Mouse (Mus musculus) embryonic facial prominence, embryonic 12.5 days (tissue): ENCODE measurements around the gene Prmt2. TPM values are rescaled to one million over a fixed set of nuclear protein-coding genes. Genes with fewer than 3 reads are reported as not detected.

Source experiments
- ATAC-seq: fragments of 200-750 bp; cut with Nextera tagmentation; 2 replicates; pipeline ENCODE4 v1.8.0; 2017; ENCODE audit not compliant: insufficient number of reproducible peaks, insufficient read depth, low FRiP score, low TSS enrichment
- H3K27ac ChIP-seq: fragments of 300-500 bp; sonication (generic); 2 replicates; pipeline ENCODE4 v1.5.1; 2016; ENCODE audit warnings: mild to moderate bottlenecking
- H3K27me3 ChIP-seq: fragments of 300-500 bp; sonication (generic); 2 replicates; pipeline ENCODE4 v1.6.1; 2016; ENCODE audit warnings: mild to moderate bottlenecking, moderate library complexity
- H3K36me3 ChIP-seq: fragments of 300-500 bp; sonication (generic); 2 replicates; pipeline ENCODE4 v1.6.1; 2016; ENCODE audit warnings: mild to moderate bottlenecking
- H3K4me1 ChIP-seq: fragments of 300-500 bp; sonication (generic); 2 replicates; pipeline ENCODE4 v1.6.1; 2016
- H3K4me2 ChIP-seq: fragments of 300-500 bp; sonication (generic); replicated peaks from 2 replicates; pipeline ENCODE4 v1.6.1; 2016; ENCODE audit warnings: mild to moderate bottlenecking, moderate library complexity
- H3K4me3 ChIP-seq: fragments of 300-500 bp; sonication (generic); 2 replicates; pipeline ENCODE4 v1.5.1; 2016; ENCODE audit warnings: mild to moderate bottlenecking
- H3K9ac ChIP-seq: fragments of 300-500 bp; sonication (generic); 2 replicates; pipeline ENCODE4 v1.6.1; 2016; ENCODE audit warnings: mild to moderate bottlenecking, moderate library complexity
- H3K9me3 ChIP-seq: fragments of 300-500 bp; sonication (generic); 2 replicates; pipeline ENCODE4 v1.6.1; 2016; ENCODE audit warnings: mild to moderate bottlenecking, moderate library complexity
- WGBS: fragments of 180-500 bp; shearing (Covaris S2); methylation state at CpG from one replicate; pipeline ENCODE4 v1.1.7; 2016; 5-methylcytosine and 5-hydroxymethylcytosine counted together
- polyA plus RNA-seq: library from polyadenylated mRNA; unstranded; fragments of >200 nt; fragmentation: Nextera tagmentation; extraction: Ambion mirVana; gene quantifications from 2 replicates; pipeline ENCODE4 v1.2.1, GENCODE M21; 2016

The Prmt2 gene
- polyA plus RNA-seq, 1 experiment from 2014 or later: 69.4 TPM

DNA sequence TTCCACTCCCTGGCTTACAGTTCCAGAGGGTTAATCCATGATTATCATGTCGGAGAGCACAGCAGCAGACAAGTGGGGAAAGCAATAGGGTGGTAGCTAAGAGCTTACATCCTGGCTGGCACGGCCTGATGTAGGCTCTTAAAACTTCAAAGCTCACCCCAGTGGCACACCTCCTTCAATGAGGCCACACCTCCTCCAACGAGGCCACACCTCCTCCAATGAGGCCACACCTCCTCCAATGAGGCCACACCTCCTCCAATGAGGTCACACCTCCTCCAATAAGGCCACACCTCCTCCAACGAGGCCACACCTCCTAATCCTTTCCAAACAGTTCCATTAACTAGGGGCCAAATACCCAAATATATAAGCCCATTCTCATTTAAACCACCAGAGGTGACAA is 23.5 kb downstream of the Prmt2 start:
- H3K9me3 ChIP-seq: peaks cover 15% of the 10 kb centered on the region
- no peaks in the 10 kb centered on the region for H3K4me1 ChIP-seq
- H3K27ac ChIP-seq: no peak overlapping the region
- H3K9ac ChIP-seq: no peak overlapping the region
- no peaks in the 10 kb centered on the region for H3K27me3 ChIP-seq
- no peak overlapping the region for H3K4me3 ChIP-seq
- no peak overlapping the region for H3K4me2 ChIP-seq
- peaks cover 75% of the 10 kb centered on the region for H3K36me3 ChIP-seq
- no peak for ATAC-seq
- 88% methylated on average over 4 of the region's 4 CpGs for WGBS

DNA sequence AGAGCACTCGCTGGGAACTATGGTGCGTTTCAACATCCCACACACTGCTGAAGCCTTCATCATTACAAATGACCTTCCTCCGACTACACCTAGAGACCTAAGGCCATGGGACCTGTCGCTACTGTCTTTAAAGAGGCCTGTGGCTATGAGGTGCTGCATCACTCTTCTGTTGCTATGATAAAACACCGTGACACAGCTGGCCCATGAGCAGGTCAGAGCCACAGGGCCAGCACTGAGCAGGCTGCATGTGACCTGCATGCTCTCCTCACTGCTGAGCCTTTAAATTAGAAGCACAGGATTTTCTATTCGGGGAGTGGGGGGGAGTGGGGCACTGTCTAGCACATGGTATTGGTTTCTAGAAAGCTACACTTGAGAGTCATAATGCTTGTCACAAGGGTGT is 25.5 kb downstream of the Prmt2 start:
- no peaks in the 10 kb centered on the region for H3K4me1 ChIP-seq
- no peak overlapping the region for H3K9ac ChIP-seq
- H3K27ac ChIP-seq: no peak overlapping the region
- no peak overlapping the region for H3K4me3 ChIP-seq
- H3K4me2 ChIP-seq: no peak overlapping the region
- WGBS: 90% methylated on average over 6 of the region's 6 CpGs
- H3K36me3 ChIP-seq: peaks cover 74% of the 10 kb centered on the region
- no peaks in the 10 kb centered on the region for H3K27me3 ChIP-seq
- H3K9me3 ChIP-seq: peaks cover 15% of the 10 kb centered on the region
- no peak for ATAC-seq

DNA sequence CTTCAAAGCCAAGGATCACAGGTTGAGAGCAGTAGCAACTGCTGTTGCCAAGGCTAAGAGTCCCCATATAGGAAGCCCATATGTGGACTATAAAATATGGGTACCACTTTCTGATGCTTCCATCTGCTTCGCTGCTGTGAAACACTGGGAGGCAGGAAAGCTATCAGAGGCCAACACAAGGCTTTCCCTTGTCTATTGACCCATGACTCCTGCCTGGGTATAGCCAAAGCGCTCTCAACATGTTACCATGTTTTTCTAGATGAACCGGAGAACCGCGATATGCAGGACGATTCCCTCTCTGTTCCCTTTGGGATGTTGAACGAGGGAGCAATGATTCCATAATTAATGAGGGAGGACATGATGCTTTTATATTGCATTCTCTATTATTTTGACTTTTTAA is 26.9 kb downstream of the Prmt2 start:
- no peak for ATAC-seq
- no peak overlapping the region for H3K27ac ChIP-seq
- H3K27me3 ChIP-seq: no peaks in the 10 kb centered on the region
- H3K4me2 ChIP-seq: no peak overlapping the region
- no peak overlapping the region for H3K9ac ChIP-seq
- 95% methylated on average over 7 of the region's 7 CpGs for WGBS
- H3K4me3 ChIP-seq: no peak overlapping the region
- peaks cover 67% of the 10 kb centered on the region for H3K36me3 ChIP-seq
- peaks cover 15% of the 10 kb centered on the region for H3K9me3 ChIP-seq
- no peaks in the 10 kb centered on the region for H3K4me1 ChIP-seq

DNA sequence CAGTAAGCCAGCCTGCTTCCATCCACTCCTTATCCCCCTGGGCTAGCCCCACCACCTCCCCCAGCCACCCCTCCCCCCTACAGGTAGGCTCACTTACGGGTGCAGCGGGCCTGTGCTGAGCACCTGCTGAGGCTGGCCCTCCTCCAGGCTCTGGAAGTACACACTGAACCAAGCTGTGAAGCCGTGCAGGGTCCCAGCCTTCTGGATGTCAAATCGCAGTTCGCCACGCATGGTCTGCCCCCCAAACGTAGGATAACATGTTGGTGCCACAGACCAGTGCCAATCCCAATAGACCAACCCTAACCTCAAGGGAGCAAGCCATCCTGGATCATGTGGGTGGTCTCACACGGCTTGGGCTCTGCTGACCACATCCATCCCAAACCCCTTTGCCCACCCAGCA is 28.4 kb downstream of the Prmt2 start:
- Histone ChIP-seq H3K4me1 (no peaks in the 10 kb centered on the region), H3K36me3 (peaks cover 52% of the 10 kb centered on the region), H3K27ac (no peak overlapping the region), H3K4me2 (no peak overlapping the region), H3K9ac (no peak overlapping the region), H3K4me3 (no peak overlapping the region), H3K27me3 (no peaks in the 10 kb centered on the region), H3K9me3 (peaks cover 3% of the 10 kb centered on the region; the same call in 1 of the 2 replicates)
- 86% methylated on average over 8 of the region's 8 CpGs for WGBS
- no peak for ATAC-seq

DNA sequence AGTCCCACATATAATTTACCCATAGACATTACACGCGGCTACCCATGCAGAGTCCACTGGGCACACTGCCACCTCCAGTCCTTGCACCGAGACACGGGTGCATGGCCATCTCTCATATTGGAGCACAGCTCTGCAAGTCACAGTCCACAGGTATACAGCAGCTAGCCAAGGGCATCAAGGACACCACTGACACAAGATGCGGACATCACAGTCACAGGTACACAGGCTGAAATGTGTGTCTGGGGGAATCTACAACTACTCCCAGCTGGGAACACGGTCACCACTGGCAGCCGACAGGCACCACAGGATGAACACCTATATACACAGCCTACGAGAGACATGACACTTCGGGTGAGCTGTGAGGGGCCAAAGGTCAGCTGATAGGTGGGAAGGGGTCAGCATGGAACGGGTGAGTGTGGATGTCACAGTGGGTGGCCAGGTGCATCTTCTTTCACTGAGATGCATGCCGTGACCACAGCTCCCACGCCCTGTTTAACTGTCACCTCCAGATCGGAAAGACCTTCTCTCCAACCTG is 30.3 kb downstream of the Prmt2 start:
- Histone ChIP-seq H3K4me2 (no peak overlapping the region), H3K9me3 (no peaks in the 10 kb centered on the region), H3K27me3 (no peaks in the 10 kb centered on the region), H3K27ac (no peak overlapping the region), H3K9ac (no peak overlapping the region), H3K4me3 (no peak overlapping the region), H3K4me1 (no peaks in the 10 kb centered on the region), H3K36me3 (peaks cover 39% of the 10 kb centered on the region)
- ATAC-seq: no peak
- WGBS: 87% methylated on average over 13 of the region's 13 CpGs

DNA sequence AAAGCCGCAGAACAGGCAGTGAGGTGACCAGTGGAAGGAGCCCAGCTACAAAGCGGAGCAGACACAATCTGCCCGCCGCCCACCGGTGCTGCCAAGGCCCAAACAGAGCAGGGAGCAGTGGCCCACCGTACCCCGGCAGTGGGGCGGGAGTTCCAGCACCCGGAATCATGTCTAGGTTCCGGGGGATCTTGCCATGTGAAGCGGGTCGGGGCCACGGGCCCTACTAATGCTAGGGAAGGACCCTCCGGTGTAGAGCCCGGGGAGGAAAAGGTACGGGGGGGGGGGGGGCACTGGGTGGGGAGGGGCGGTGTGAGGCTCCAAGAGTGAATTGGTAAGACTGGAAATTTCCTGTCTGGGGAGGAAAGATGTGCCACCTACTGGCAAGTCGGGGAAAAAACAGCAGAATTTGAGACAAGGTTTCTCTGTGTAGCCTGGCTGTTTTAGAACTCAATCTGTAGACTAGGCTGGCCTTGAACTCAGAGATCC is 33.8 kb downstream of the Prmt2 start:
- WGBS: 12% methylated on average over 18 of the region's 18 CpGs
- H3K27me3 ChIP-seq: no peaks in the 10 kb centered on the region

DNA sequence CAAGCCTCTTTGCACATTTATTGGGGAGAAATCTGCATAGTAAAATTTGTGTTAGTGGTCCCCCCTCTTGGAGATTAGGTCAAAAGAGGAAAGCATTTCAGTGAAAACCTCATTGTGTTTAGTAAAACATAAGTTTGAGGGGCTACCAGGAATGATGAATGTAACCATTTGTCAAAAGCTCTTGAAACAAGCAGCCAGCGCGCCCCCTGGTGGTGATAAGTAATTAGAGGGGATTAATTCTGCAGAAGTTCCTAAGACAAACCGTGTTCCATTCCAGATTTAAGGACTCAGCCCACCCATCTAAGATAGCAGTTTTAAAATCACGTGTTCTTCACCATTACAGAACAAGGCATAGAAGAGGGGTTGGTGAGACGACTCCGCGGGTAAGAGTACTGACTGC is 35.7 kb downstream of the Prmt2 start:
- Histone ChIP-seq H3K27me3 (no peaks in the 10 kb centered on the region), H3K4me1 (no peaks in the 10 kb centered on the region), H3K9ac (no peak overlapping the region), H3K27ac (no peak overlapping the region), H3K4me2 (no peak overlapping the region), H3K9me3 (no peaks in the 10 kb centered on the region), H3K4me3 (no peak overlapping the region), H3K36me3 (peaks cover 5% of the 10 kb centered on the region; the same call in 1 of the 2 replicates)
- WGBS: 18% methylated on average over 7 of the region's 7 CpGs
- no peak for ATAC-seq

More for the DNA sequence above, 33.8 kb downstream of the Prmt2 start:
- Histone ChIP-seq H3K4me2 (peak overlapping the region; percentile 54), H3K36me3 (peaks cover 17% of the 10 kb centered on the region), H3K9me3 (no peaks in the 10 kb centered on the region), H3K9ac (peak overlapping the region; percentile 43; the same call in 1 of the 2 replicates), H3K4me1 (no peaks in the 10 kb centered on the region), H3K4me3 (peak overlapping the region; percentile 35), H3K27ac (no peak overlapping the region)
- ATAC-seq: 0 out of 2 replicates have a peak, but pooled peaks have one; percentile 41

DNA sequence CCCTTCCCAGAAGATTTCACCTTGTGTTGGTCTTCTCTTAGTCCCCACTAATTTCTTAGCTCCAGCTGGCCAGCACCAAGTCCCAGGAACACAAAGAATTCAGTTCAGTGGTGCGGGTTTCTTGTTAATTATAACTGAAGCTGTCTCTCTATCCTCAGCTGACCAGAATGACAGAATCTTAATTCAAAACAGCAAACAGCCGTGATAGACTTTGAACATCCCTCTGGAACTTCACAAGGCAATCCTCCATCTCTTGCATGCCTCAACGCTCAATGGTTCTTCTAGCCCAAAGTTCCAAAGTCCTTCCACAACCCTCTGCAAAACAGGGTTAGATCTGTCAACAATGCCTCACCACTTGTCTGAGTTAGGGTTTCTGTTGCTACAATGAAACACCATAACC is 36.2 kb downstream of the Prmt2 start:
- Histone ChIP-seq H3K9ac (no peak overlapping the region), H3K4me1 (no peaks in the 10 kb centered on the region), H3K27me3 (no peaks in the 10 kb centered on the region), H3K4me2 (no peak overlapping the region), H3K4me3 (no peak overlapping the region), H3K36me3 (no peaks in the 10 kb centered on the region), H3K9me3 (no peaks in the 10 kb centered on the region), H3K27ac (no peak overlapping the region)
- 85% methylated on average over 3 of the region's 3 CpGs for WGBS
- ATAC-seq: no peak

DNA sequence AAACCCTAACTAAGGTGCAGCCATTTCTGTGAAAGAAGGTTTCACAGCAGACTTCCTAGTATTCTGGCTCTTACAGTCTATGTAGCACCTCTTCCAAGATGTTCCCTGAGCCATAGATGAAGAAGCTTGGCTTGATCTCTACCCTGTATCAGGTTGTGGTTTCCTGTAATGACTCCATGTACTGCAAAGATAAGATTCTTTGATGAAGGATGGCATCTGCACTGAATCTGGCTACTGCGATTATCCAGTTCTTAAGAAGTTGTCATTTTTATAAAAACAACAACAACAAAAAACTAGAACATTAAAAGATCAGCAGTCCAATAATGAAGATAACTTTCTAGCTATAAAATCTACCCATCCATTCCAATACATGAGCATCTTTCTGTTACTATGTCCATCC is 49.7 kb downstream of the Prmt2 start:
- H3K9me3 ChIP-seq: no peaks in the 10 kb centered on the region
- H3K27ac ChIP-seq: no peak overlapping the region
- no peak for ATAC-seq
- H3K27me3 ChIP-seq: no peaks in the 10 kb centered on the region
- H3K4me2 ChIP-seq: no peak overlapping the region
- no peak overlapping the region for H3K4me3 ChIP-seq
- H3K4me1 ChIP-seq: no peaks in the 10 kb centered on the region
- no peaks in the 10 kb centered on the region for H3K36me3 ChIP-seq
- 92% methylated on average over 1 of the region's 1 CpGs for WGBS
- H3K9ac ChIP-seq: no peak overlapping the region

DNA sequence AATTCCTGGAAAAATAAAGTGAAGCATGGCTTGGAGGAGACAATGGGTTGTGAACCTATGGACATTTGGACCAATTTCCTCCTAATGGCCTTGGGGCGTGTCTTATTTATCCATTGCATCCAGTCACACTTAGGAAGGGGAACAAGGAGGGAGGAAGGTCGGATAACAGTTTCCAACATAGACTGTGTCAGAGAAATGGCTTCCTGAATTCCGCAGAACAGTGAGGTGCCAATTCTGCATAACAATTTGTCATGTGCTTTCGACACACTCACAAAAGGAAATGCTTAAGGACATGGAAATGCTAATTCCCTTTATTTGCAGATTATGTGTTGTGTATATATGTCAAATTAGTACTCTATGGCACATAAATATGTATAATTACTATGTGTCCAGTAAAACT is 52.4 kb downstream of the Prmt2 start:
- ATAC-seq: no peak
- 80% methylated on average over 4 of the region's 4 CpGs for WGBS
- Histone ChIP-seq H3K4me1 (no peaks in the 10 kb centered on the region), H3K4me3 (no peak overlapping the region), H3K9me3 (no peaks in the 10 kb centered on the region), H3K36me3 (no peaks in the 10 kb centered on the region), H3K27ac (no peak overlapping the region), H3K4me2 (no peak overlapping the region), H3K9ac (no peak overlapping the region), H3K27me3 (no peaks in the 10 kb centered on the region)

DNA sequence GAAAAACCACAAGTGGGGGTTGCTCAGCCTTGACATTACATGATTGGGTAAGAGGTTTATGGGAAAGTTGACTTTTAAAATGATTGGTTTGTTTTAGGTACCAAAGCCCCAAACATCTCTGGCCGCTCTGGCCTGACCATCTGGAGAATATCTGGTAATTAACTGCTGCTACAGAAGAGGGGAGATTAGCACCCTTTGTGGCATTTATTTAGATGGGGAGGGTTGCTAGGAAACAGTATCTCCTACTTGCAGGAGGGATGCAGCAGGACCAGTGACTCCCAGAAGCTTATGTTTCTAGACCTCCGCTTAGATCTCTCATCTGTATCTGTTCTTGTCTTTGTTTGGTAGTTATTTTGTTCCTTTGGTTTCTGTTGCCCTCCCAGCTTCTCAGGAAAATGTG is 62.8 kb downstream of the Prmt2 start:
- no peak overlapping the region for H3K27ac ChIP-seq
- no peak overlapping the region for H3K4me3 ChIP-seq
- H3K27me3 ChIP-seq: no peaks in the 10 kb centered on the region
- no peak overlapping the region for H3K9ac ChIP-seq
- no peak for ATAC-seq
- no peaks in the 10 kb centered on the region for H3K4me1 ChIP-seq
- H3K9me3 ChIP-seq: no peaks in the 10 kb centered on the region
- H3K4me2 ChIP-seq: no peak overlapping the region
- WGBS: 57% methylated on average over 2 of the region's 2 CpGs
- no peaks in the 10 kb centered on the region for H3K36me3 ChIP-seq

DNA sequence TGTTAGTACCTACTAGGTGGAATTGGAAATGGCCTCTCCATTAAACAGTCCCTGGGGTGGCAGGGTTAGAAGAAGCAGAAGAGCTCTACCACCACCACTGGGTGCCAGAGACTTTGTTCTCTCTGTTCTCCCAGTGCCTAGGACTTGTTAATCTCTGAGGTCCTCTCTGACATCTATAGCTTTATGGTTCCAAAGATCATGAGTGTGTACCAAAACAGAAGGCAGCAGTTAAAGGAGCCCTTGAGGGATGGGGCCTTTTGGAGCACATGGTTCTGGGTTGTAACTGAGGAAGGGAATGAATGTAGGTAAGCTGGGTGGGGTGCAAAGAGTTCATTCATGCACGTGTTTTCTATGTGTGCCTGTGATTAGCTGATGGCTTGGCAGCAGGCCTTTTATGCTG is 79.7 kb downstream of the Prmt2 start:
- Histone ChIP-seq H3K27ac (no peak overlapping the region), H3K4me1 (no peaks in the 10 kb centered on the region), H3K9me3 (no peaks in the 10 kb centered on the region), H3K27me3 (no peaks in the 10 kb centered on the region), H3K4me2 (no peak overlapping the region), H3K36me3 (no peaks in the 10 kb centered on the region), H3K4me3 (no peak overlapping the region), H3K9ac (no peak overlapping the region)
- ATAC-seq: no peak
- WGBS: 60% methylated on average over 1 of the region's 1 CpGs

DNA sequence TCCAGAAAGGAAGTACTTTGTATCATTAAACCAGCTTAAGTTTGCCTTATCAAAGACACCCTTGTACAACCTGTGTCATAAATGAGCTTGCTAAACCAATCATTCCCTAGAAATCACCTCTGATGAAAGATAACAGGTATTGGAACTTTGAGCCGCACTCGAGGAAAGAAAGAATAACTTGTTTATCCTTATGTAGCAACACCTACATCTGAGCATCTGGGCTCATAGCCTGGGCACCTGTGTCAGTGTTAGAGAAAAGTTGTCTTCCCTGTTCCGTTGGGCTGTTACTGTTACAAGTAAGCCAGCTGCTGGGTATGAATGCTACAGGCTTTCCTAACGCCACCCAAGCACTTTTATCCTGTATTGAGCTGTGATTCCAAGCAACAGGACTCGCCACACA is 80.1 kb downstream of the Prmt2 start:
- no peaks in the 10 kb centered on the region for H3K36me3 ChIP-seq
- WGBS: 78% methylated on average over 5 of the region's 5 CpGs
- ATAC-seq: no peak
- no peaks in the 10 kb centered on the region for H3K27me3 ChIP-seq
- no peak overlapping the region for H3K27ac ChIP-seq
- no peak overlapping the region for H3K9ac ChIP-seq
- H3K4me2 ChIP-seq: no peak overlapping the region
- no peaks in the 10 kb centered on the region for H3K9me3 ChIP-seq
- no peaks in the 10 kb centered on the region for H3K4me1 ChIP-seq
- H3K4me3 ChIP-seq: no peak overlapping the region
